Mouse (Mus musculus): ENCODE results near the gene Scgb1b17.
"Not testable (repeated sequence)": the region's sequence is repeated elsewhere in the genome, so short reads cannot be mapped to it uniquely, and the experiment has no call there.

Scgb1b17 gene

GRCm38 (mm10) chr7:33063149-33063548 is at the start of gene Scgb1b17:
Scgb1b17 (plus strand) TSS chr7:33063449.
- DNase-seq (ENCODE audit: extremely low spot score, low spot score): not testable (repeated sequence)

GRCm38 (mm10) chr7:33056461-33056860 is 6.8 kb upstream of the Scgb1b17 start, which contains the start of gene Scgb2b17:
Scgb2b17 (minus strand) TSS chr7:33056561.
- not testable (repeated sequence) for DNase-seq (ENCODE audit: extremely low spot score, low spot score)

Measured in neural tube, embryonic 10.5 days (tissue).